Mouse (Mus musculus) activated CD4-positive, CD25-positive, alpha-beta regulatory T cell, adult 4 months (primary cell): ENCODE measurements around the gene Ggta1. TPM values are rescaled to one million over a fixed set of nuclear protein-coding genes. Genes with fewer than 3 reads are reported as not detected.

Experiments
- ATAC-seq: one replicate; pipeline ENCODE4 v1.8.0; 2017
- polyA plus RNA-seq, 2 experiments: library from polyadenylated mRNA; unstranded; fragments of 100-300 nt; shearing (Covaris generic); gene quantifications; one replicate each; pipeline ENCODE4 v1.2.1; 2017

Gene Ggta1
- polyA plus RNA-seq, 2 experiments from 2014 or later = 19.3 to 23.3 TPM

DNA sequence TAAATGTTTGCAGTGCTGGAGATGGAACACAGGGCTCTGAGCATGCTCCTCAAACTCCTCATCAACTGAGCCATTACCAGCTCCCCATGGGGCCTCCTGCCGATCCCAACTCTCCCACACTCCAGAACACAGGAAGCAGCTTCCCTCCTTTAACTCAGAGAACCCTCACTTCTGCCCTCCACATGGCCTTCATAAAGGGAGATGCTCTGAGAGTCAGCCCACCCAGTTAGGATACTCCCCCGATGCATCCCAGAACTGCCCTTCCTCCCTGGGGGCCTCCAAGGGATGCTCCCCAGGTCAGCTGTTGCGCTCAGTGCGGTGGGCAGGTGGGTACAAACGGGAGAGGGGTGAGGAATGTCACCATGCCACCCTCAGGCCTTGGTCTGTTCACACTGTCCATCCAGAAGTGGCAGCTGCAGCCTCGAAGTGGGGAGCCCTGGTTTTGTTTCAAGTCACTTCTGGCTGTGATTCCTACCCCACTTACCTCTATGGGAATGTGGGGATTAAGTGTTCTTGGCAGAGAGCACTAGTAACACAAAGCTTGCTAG, 28.4 kb downstream of the Ggta1 start:
- ATAC-seq = no peak

DNA sequence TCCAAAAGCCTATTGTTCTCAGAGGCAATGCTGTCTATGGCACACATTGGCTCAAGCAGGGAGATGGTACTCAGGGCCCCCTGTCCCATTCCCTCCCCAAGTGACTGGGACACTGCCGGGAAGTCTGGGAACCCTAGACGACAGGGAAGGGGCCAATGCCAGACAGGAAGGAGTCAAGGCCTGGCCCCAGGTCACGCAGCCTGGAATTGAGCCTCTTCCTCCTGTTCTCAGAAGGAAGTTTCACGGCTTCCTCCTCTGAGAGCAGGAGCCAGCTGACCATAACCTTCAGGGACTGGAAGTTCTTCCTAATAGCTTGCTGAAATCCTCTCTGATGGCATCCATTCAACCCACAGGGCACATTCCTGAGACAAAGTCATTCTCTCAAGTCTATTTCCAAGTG, 29.6 kb downstream of the Ggta1 start:
- no peak for ATAC-seq

DNA sequence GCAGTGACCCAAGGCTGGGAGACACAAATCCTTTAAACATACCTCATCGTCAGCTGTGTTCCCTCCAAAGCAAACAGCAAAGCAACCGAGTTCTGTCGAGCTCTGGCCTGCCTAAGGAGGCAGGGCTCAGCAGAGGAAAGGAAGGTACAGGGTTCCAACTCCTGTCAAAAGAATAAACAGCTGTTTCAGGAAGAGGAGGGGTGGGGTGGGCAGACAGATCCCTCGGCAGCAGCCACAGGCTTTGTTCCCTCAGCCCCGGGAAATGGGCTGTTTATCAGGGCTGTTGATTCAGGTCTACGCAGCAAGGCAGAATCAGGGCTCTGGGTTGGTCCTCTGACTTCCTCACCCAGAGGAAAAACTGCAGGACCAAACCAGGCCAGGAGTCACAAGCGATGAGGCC, 30.6 kb downstream of the Ggta1 start:
- ATAC-seq = no peak

DNA sequence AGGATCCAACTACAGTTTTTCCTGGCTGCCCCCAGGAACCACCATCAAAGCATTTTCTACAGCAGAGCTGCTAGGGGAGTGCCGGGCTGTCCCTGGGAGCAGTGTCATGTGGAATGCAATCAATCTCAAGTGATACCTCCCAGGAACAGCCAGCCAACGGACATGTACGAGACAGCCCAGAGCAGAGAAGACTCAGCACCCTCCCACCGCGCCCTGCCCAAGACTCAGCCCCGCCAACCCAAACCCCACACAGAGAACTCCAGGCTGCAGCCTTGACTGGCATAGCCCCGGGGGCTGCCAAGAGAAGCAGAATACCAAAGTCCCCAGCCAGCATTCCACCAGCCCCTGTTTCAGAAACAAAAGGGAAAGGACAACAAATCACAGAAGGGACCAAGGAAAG, 31.0 kb downstream of the Ggta1 start:
- ATAC-seq = no peak

DNA sequence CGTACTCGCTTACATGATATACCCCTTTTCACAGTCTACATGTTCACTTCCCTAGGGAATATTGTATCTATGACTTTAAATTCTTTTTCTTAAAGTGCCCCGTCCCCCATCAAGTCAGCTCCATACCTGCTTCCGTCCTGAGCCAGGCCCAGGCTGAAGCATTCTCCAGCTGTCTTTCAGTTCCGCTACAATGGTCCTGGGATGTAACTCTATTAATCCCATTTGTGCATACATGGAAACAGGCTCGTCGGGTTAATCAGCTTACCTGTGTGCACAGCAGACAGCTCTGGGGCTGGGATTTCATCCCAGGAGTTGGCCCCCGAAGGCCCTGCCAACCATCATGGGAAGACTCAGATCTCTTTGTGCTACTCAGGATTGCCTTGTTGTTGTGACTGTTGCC, 32.2 kb downstream of the Ggta1 start:
- no peak for ATAC-seq

DNA sequence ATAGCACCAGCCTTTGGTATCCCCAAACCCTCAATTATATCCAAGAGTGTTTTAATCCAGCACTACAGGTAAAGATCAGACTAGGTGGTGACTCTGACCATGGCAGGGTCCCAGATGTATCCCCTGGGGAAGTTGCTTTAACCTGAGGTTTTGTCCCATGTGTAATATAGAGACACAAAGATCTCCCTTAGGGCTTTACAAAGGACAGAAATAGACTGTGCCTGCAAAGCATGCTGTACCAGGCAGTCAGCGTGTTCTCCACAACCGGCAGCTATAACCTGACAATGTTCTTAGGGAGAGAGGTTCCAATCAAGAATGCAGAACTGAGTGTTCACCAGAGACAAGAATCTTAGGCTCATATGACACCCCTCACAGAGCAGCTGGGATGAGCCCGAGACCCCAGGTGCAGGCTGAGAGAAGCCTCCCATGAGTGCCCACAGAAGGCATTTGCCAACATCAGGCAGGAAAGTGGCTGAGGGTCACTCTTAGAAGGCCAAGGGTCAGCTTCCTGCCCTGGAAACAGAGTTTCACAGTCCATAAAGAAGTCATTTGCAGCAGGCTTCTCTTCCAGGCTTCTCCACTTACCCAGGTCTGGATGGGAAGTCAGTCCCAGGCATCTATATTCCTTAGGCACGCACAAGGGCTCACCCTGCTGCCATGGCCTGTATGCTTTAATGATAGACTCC, 34.3 kb downstream of the Ggta1 start:
- no peak for ATAC-seq

DNA sequence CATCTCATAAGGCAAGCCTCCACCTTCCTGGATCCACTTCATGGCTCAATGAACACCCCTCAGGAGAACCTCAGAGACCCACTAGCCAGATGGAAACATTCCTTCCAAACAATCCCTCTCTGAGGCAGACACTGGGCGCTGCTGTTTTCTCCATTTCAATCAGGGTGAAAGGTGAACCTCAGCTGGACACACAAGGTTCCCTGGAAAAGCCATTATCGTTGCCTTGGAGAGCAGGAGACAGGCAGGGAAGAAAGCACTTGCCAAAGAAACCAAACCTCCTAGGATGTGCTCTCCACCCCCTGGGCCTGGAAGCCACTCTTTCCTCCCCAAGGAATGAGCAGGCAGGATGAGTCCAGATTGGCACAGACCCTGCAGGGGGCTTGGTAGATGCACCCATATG, 35.5 kb downstream of the Ggta1 start:
- ATAC-seq = no peak

DNA sequence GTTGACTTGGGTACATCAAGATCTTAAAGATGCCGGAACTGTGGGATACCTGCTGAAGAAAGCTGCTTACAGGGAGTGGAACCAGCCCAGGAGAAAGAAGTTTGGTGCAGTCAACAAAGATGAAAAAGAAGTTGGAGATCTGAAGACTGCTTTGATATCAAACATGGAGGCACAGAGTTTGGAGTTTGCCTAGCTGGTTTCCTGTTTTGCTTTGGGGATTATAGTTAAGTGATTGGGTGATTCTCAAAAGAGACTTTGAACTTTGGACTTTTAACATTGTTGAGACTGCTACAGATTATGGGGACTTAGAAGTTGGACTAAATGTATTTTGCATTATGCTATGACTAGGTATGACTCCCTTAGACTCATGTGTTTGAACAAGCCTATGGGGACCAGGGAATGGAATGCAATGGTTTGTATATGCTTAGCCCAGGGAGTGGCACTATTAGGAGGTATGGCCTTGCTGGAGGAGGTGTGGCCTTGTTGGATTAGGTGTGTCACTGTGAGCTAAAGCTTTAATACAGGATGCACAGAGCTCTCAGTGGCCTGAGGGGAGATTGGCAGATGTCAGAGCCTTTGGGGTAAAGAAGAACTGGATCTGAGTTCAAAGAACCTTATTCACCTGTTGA, 39.2 kb downstream of the Ggta1 start:
- ATAC-seq = no peak

DNA sequence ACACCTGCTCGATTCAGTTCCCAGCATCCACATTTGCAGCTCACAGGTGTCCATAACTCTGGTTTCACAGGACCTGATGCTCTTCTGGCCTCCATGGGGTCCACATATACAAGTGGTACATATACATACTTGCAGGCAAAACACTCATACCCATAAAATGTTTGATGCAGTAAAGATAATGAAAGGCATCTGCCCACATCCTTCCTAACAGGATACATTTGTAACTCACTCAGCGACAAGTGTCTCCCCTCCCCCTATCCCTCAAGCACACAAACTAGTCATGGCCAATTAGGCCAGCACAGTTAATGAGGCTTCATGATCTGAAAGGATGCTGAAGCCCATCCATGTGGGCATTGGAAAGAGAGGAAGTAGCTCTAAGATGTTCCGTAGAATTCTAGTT, 40.6 kb downstream of the Ggta1 start:
- ATAC-seq = peak; percentile 96

DNA sequence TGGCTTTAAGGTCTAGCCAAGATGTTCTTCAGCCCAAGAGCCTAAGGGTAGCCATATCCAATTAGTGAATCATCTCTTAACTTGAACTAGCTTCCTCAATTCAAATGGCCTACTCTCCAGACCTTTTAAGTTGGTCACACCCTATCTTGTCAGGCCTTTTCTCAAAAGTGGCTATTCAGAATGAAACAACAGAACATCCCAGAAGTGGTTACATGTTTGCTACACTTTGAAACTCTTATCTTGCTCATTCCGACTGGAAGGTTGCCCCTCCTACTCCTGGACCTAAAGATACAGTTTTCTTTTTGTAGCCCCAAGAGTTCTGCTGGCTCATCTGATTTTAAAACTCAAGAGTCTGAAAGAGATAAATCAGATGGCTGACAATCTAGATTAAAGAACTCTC, 42.4 kb downstream of the Ggta1 start:
- ATAC-seq = no peak

DNA sequence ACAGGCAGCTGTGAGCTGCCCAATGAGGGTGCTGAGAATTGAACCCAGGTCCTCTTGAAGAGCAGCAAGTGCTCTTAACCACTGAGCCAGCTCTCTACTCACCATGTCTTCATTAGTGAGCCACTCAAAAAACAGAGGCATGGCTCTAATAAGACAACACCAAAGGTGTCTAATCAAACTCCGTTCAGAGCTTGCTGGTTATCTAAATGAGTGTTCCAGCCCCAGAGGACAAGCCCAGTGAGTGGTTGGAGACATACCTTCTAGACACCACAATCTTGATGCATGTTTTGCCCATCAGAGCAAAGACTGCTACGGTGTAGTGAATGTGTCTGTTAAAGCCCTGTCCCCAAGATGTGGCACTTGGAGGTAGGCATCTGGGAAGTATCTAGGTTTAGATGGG, 43.4 kb downstream of the Ggta1 start:
- no peak for ATAC-seq

DNA sequence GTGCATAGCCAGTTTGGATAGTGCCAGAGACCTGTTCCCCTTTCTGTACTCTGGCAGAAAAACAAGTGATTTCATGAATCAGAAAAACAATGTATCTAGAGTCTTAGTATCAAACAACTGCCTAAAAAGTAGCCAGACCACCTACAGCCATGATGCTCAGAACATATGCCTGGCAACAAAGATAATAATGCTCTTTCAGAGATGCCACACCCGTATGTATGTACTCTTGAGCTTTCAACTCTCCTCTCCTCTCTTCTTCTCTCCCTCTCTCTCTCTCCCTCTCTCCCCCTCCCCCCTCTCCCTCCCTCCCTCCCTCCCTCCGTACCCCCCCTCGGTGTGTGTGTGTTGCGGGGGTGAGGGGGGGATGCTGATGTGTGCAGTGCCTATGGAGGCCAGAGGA, 43.8 kb downstream of the Ggta1 start:
- ATAC-seq = no peak

DNA sequence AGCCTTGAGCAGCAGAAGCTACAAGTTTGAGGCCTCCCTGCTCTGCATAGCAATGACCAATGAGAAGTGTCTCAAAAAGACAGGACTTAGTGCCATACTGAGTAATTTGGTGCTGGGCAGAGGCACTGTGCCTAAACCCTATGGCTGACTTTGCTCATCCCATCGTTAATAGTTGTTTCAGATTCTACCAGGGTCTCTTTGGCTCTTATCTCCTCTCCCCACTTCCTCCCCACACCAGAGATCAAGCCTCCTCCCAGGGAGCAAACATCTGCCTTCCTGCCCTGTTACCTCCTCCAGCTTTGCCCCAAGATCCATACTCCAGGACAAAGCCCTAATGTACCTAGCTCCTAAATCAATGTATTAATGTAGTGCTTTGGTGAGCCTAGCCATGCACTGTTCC, 45.8 kb downstream of the Ggta1 start:
- ATAC-seq = no peak

DNA sequence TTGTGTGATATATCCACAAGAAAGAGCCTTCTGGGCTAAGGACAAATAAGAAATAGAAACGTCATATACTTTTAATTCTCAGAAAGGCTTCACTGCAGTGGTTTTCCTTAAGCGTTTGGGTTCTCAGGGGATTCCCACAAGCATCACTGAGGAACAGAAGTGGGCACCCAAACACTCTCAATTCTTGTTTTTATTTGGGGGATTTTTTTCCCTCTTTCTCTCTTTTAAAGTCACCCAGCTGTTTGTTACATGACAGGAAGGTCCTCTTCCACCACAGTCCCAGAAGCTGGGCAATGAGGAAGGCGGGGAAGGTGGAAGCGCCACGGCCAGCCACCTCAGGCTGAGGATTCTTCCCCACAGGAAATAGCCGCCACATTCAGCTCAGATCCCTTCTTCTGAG, 46.6 kb downstream of the Ggta1 start:
- peak; percentile 5 for ATAC-seq

DNA sequence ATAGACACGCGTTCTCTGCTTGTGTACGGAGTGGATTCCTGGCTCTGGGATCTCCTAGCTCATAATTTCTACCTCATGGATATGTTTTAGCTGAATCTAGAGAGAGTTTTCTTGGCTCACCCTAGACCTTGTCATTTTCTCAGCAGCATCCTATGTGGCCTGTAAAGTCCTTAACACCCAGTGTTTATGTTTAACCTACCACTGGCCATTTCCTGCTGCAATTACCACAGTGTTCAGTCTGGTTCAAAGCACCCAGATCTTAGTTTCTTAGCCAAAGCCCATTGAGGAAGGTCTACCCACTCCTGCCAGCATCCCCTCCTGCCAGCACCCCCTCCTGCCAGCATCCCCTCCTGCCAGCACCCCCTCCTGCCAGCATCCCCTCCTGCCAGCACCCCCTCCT, 50.2 kb downstream of the Ggta1 start:
- peak; percentile 56 for ATAC-seq

DNA sequence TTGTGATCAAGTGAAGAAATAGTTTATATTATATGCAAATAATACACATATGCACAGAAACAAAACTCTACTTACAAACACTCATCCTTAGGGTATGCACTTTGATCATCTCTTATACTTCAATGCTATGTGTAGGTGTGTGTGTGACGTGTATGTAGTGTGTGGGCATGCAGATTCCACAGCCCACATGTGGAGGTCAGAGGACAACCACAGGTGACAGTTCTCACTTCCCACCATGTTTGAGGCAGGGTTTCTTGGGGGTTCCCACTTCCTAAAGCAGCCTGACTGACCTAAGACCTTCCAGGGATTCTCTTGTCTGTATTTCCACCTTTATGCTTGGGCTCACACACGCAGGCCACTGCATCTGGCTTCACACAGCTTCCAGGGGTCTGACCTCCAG, 50.8 kb downstream of the Ggta1 start:
- peak; percentile 33 for ATAC-seq

DNA sequence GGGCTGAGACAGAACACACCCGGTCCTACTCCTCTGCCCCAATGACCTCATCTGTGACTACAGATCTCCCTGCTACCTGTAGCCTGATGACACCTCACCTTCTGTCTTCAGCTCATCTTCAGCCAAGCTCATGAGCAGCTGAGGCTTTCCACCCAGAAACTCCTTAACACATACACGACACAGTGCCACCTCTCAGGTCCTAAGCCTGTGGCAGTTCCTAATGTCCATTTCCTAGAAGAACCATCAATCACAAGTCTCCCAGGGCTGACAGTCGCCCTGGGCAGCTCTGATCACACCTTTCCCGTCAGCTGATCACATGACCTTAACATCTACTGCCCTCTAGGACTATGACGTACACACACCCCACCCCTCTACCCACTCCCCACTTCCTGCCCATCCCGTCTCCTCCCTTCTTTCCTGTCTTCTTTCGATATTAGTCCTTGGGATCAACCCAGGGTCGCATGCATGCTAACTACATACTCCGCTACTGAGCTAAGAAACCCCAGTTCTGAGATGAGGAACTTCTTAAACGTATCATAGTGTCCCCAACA, 51.3 kb downstream of the Ggta1 start:
- peak; percentile 33 for ATAC-seq

DNA sequence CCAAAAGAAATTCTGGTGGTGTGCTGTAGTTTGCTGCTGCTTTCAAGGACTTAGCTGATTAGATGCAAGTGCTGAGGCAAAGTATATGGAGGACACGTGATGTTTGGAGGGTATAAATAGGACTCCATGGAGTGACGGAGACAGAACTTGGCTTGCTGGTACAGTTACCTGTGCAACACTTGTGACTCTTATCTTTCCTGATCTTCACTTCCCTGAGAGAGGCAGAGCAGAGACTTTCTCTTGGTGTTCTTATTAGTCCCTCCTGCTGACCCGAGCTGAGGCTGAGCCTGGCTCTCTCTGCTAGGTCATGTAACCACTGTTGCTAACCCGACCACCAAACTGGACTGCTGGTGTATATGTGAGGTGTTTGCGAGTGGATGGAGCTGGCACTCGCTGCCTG, 53.6 kb downstream of the Ggta1 start:
- ATAC-seq = no peak

DNA sequence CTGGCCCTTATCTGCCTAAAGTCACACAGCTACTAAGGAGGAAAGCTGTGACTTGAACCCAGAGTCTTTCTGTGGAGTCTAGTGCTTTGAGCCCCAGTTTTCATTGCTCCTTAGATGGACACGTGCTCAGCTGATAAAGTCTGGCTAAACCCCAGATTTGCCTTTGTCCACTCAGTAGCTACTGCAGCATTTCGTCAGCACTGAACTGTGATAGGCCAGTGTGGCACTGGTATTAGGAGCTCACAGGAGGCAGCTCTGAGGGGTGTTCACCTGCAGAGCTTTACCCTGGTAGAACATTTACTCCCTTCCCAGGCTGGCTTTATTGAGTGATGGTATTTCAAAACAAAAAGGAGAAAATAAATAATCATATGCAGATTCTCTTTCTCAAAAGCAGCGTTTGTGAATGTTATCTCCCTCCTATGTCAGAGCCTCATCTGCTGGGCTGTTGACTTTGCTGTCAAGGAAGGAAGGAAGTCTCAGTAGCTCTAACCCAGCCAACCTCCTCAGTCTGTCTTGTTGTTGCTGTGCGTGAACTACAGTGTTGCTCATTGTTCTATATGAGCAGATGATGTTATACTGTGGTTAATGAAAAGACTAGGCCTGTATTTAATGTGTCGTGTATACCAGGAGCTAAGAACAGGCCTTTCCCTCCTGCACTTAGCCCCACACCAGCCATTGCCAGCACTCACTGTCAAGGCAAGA, 54.5 kb downstream of the Ggta1 start:
- peak; percentile 13 for ATAC-seq

DNA sequence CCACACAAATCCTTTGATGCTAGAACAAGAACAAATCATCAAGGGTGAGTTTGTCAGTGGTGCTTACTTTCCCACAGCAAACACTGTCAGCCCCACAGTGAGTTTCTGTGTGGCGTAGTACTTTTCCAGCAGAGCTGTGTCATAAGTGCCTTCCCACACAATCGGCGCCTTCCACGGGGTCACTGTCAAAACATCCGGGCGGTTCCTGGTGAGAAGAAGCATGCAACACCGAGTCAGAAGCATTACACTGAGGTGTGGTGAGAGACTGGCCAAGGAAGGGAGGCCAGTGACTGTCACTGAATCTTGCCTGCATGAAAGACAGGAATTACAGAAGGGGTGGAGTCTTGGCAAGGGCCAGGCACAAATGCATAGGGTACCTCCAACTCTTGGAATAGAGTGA, 55.2 kb downstream of the Ggta1 start:
- no peak for ATAC-seq

DNA sequence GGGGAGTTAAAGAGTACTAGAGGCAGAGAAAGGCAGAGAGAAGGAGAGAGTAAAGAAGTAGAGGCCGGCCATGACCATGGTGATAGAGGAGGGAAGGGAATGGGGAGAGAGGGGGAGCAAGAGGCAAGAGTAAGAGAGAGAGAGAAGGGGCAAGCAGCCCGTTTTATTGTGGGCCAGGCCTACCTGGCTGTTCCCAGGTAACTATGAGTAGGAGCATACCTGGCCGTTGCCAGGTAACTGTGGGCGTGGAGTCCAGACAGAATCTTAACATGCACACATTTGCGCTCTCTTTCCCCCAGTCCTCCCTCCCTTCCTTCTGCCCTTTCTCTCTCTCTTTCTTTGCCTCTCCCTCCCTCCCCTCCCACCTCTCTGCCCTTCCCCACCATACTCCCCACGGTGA, 55.8 kb downstream of the Ggta1 start:
- no peak for ATAC-seq

DNA sequence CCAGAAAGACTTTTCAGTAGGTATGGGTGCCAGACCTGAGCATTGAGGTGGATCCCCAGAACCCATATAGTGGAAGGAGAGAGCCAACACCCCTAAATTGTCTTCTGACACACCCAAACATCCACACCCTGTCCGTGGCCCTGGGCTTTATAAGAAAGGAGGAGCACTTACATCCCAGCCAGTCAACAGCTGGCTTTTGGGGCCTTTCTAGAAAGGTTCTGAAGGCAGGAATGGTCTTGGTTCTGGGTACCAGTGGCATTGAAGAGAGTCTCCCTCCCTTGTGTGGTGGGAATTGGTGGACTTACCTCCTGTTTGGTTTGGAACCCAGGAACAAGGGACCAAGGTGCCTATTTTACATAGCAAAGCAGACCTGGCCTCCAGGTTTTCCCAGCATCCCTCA, 56.4 kb downstream of the Ggta1 start:
- no peak for ATAC-seq

DNA sequence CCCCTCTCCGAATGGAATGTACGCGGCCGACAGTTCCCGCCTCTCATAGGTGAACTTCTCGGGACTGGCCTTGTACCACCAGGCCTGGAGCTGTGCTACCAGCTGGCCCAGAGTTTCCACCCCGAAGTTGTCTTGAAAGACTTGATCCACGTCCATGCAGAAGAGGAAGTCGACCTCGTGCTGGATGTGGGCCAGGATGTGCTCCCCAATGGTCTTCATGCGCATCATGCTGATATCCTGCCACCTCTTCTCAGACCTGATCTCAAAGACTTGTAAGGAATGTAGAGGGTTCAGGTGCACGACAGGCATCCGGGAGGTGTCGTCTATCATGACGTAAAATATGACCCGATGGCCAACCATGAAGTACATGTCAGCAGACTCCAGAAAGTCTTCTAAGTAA, 60.6 kb downstream of the Ggta1 start:
- no peak for ATAC-seq

DNA sequence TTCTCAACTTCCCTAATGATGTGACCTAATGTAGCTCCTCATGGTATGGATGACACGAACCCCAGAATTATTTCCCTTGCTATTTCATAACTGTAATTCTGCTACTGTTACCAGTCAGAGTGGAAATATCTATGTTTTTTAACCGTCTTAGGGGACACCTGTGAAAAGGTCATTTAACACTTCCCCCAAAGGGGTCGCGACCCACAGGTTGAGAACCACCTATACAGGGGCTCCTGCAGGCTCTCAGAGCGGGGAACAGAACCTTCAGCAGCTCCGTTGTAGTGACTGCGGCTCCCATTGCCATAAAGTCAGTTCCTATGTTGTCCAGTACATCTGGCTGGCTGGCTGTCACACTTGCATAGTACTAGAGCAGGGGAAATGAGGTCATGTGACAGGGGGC, 62.3 kb downstream of the Ggta1 start:
- ATAC-seq = no peak
